Mouse (Mus musculus) midbrain, embryonic 12.5 days (tissue): ENCODE measurements around the gene Ghrl. TPM values are rescaled to one million over a fixed set of nuclear protein-coding genes. Genes with fewer than 3 reads are reported as not detected.

Experiments used
- ATAC-seq: fragments of 200-750 bp; cut with Nextera tagmentation; 2 replicates; pipeline ENCODE4 v1.8.0; 2017; ENCODE audit warnings: low read depth, moderate TSS enrichment, moderate library complexity; ENCODE audit not compliant: low FRiP score
- H3K27ac ChIP-seq: fragments of 300-500 bp; sonication (generic); replicated peaks from 2 replicates; pipeline ENCODE4 v1.5.1; 2016; ENCODE audit warnings: mild to moderate bottlenecking
- H3K27me3 ChIP-seq: fragments of 300-500 bp; sonication (generic); 2 replicates; pipeline ENCODE4 v1.6.1; 2016; ENCODE audit warnings: mild to moderate bottlenecking
- H3K36me3 ChIP-seq: fragments of 300-500 bp; sonication (generic); 2 replicates; pipeline ENCODE4 v1.6.1; 2016
- H3K4me1 ChIP-seq: fragments of 300-500 bp; sonication (generic); 2 replicates; pipeline ENCODE4 v1.6.1; 2016
- H3K4me2 ChIP-seq: fragments of 300-500 bp; sonication (generic); replicated peaks from 2 replicates; pipeline ENCODE4 v1.6.1; 2016; ENCODE audit warnings: mild to moderate bottlenecking, moderate library complexity
- H3K4me3 ChIP-seq: fragments of 300-500 bp; sonication (generic); 2 replicates; pipeline ENCODE4 v1.5.1; 2016; ENCODE audit warnings: mild to moderate bottlenecking
- H3K9ac ChIP-seq: fragments of 300-500 bp; sonication (generic); replicated peaks from 2 replicates; pipeline ENCODE4 v1.6.1; 2016; ENCODE audit warnings: mild to moderate bottlenecking, moderate library complexity
- H3K9me3 ChIP-seq: fragments of 300-500 bp; sonication (generic); 2 replicates; pipeline ENCODE4 v1.6.1; 2016; ENCODE audit warnings: mild to moderate bottlenecking
- WGBS: fragments of 180-500 bp; shearing (Covaris S2); methylation state at CpG from one replicate; pipeline ENCODE4 v1.1.7; 2016; 5-methylcytosine and 5-hydroxymethylcytosine counted together
- polyA plus RNA-seq: library from polyadenylated mRNA; unstranded; fragments of >200 nt; fragmentation: Nextera tagmentation; extraction: Ambion mirVana; gene quantifications from 2 replicates; pipeline ENCODE4 v1.2.1, GENCODE M21; 2016

Ghrl gene
- polyA plus RNA-seq, 1 experiment from 2014 or later = 0.84 TPM

GRCm38 (mm10) chr6:113695766-113696355 is 23.8 kb downstream of the Ghrl start:
- Histone ChIP-seq H3K9ac (0 out of 2 replicates have a peak overlapping the region, but pooled peaks have one; percentile 43), H3K4me1 (peaks cover 23% of the 10 kb centered on the region), H3K9me3 (no peaks in the 10 kb centered on the region), H3K4me3 (peak overlapping the region; percentile 89; the same call in 1 of the 2 replicates), H3K27ac (no peak overlapping the region), H3K27me3 (0 out of 2 replicates have a peak, but pooled peaks cover 10% of the 10 kb centered on the region), H3K36me3 (0 out of 2 replicates have a peak, but pooled peaks cover 5% of the 10 kb centered on the region), H3K4me2 (peak overlapping the region; percentile 91)
- ATAC-seq = no peak
- WGBS = 83% methylated on average over 4 of the region's 4 CpGs

- Histone ChIP-seq H3K36me3 (0 out of 2 replicates have a peak, but pooled peaks cover 5% of the 10 kb centered on the region), H3K27ac (no peak overlapping the region), H3K9me3 (no peaks in the 10 kb centered on the region), H3K27me3 (0 out of 2 replicates have a peak, but pooled peaks cover 10% of the 10 kb centered on the region), H3K4me3 (no peak overlapping the region), H3K9ac (no peak overlapping the region), H3K4me2 (no peak overlapping the region), H3K4me1 (peaks cover 30% of the 10 kb centered on the region)
- no peak for ATAC-seq
- 66% methylated on average over 1 of the region's 1 CpGs for WGBS
Observed at GRCm38 (mm10) chr6:113695203-113695602, 24.5 kb downstream of the Ghrl start.

- no peaks in the 10 kb centered on the region for H3K36me3 ChIP-seq
- H3K4me1 ChIP-seq = peaks cover 26% of the 10 kb centered on the region
- WGBS = 93% methylated on average over 5 of the region's 5 CpGs
- ATAC-seq = no peak
- H3K9me3 ChIP-seq = no peaks in the 10 kb centered on the region
- H3K9ac ChIP-seq = no peak overlapping the region
- H3K27me3 ChIP-seq = 0 out of 2 replicates have a peak, but pooled peaks cover 10% of the 10 kb centered on the region
- H3K4me3 ChIP-seq = no peak overlapping the region
- H3K4me2 ChIP-seq = no peak overlapping the region
- H3K27ac ChIP-seq = no peak overlapping the region
Observed at GRCm38 (mm10) chr6:113693377-113693776, 26.3 kb downstream of the Ghrl start.

DNA sequence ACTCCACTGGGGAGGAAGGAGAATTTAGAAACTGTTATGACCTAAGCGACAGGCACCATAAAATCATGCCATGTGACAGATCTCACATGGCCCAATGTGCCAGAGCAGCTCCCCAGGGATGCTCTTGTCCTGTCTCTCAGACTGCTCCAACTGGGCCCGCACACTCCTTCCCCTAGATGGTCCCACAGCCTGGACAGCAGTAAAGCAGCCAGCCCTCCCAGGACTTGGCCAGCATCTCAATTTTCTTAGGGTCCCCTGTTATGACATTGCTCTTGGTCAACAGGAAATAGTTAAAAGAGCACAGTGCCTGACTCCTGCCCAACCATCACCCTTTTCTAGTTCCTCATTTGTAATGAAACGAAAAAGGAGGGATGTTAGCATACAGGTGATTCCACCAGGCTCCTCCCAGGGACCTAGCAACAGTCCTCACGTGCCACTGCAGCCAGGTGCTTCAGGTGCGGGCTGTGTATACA is 27.0 kb downstream of the Ghrl start:
- Histone ChIP-seq H3K4me1 (peaks cover 19% of the 10 kb centered on the region), H3K9me3 (no peaks in the 10 kb centered on the region), H3K36me3 (no peaks in the 10 kb centered on the region), H3K27me3 (0 out of 2 replicates have a peak, but pooled peaks cover 10% of the 10 kb centered on the region), H3K9ac (no peak overlapping the region), H3K4me3 (no peak overlapping the region), H3K27ac (no peak overlapping the region), H3K4me2 (no peak overlapping the region)
- 82% methylated on average over 5 of the region's 5 CpGs for WGBS
- no peak for ATAC-seq

GRCm38 (mm10) chr6:113691084-113691462 is 28.6 kb downstream of the Ghrl start:
- Histone ChIP-seq H3K4me1 (peaks cover 14% of the 10 kb centered on the region), H3K9ac (peak overlapping the region; percentile 28; the same call in 1 of the 2 replicates), H3K9me3 (no peaks in the 10 kb centered on the region), H3K27me3 (0 out of 2 replicates have a peak, but pooled peaks cover 9% of the 10 kb centered on the region), H3K27ac (peak overlapping the region; percentile 56; the same call in 1 of the 2 replicates), H3K4me2 (no peak overlapping the region), H3K4me3 (no peak overlapping the region), H3K36me3 (no peaks in the 10 kb centered on the region)
- ATAC-seq = no peak
- WGBS = 85% methylated on average over 4 of the region's 4 CpGs

GRCm38 (mm10) chr6:113690400-113691083 is 29.1 kb downstream of the Ghrl start:
- Histone ChIP-seq H3K9ac (peak overlapping the region; percentile 28; the same call in 1 of the 2 replicates), H3K4me3 (no peak overlapping the region), H3K4me1 (peaks cover 13% of the 10 kb centered on the region; the same call in 1 of the 2 replicates), H3K27me3 (0 out of 2 replicates have a peak, but pooled peaks cover 4% of the 10 kb centered on the region), H3K4me2 (no peak overlapping the region; the same call in 1 of the 2 replicates), H3K36me3 (no peaks in the 10 kb centered on the region), H3K27ac (peak overlapping the region; percentile 58), H3K9me3 (no peaks in the 10 kb centered on the region)
- ATAC-seq = no peak
- 15% methylated on average over 14 of the region's 14 CpGs for WGBS

GRCm38 (mm10) chr6:113690008-113690399 is 29.7 kb downstream of the Ghrl start:
- Histone ChIP-seq H3K4me2 (no peak overlapping the region), H3K4me3 (no peak overlapping the region), H3K36me3 (no peaks in the 10 kb centered on the region), H3K27me3 (no peaks in the 10 kb centered on the region), H3K27ac (peak overlapping the region; percentile 58), H3K9me3 (no peaks in the 10 kb centered on the region), H3K4me1 (peaks cover 13% of the 10 kb centered on the region; the same call in 1 of the 2 replicates), H3K9ac (no peak overlapping the region; the same call in 1 of the 2 replicates)
- ATAC-seq = no peak
- 38% methylated on average over 7 of the region's 7 CpGs for WGBS

DNA sequence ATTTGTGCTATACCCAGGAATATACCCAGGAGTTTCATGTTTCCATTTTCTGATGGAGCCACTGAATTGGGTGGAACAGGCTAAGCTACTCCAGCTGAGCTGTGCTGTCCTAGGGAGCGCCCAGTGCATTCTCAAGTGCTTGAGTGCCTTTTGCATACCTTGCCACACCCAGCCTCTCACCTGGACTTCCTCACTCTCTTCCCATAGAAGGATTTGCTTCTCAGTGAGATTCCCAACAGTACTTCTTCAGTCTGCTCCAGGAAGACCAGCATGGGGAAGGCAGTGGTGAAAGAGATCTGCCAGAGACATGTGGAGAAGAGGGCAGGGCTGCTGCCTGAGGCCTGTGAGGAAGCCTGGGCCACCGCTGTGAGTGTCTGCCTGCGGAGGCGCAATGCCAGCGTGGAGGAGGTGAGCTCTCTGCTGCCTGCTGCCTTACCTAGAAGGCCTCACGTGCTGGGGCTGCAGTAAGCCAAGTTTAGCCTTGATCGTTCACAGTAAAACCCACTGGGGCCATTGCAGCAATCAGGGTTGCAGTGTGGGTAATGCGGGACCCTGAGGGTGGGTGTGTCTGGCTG is 33.0 kb downstream of the Ghrl start:
- Histone ChIP-seq H3K4me3 (no peak overlapping the region), H3K9ac (no peak overlapping the region), H3K36me3 (no peaks in the 10 kb centered on the region), H3K4me1 (peaks cover 13% of the 10 kb centered on the region; the same call in 1 of the 2 replicates), H3K27me3 (no peaks in the 10 kb centered on the region), H3K27ac (no peak overlapping the region), H3K4me2 (no peak overlapping the region), H3K9me3 (no peaks in the 10 kb centered on the region)
- 40% methylated on average over 8 of the region's 8 CpGs for WGBS
- no peak for ATAC-seq

DNA sequence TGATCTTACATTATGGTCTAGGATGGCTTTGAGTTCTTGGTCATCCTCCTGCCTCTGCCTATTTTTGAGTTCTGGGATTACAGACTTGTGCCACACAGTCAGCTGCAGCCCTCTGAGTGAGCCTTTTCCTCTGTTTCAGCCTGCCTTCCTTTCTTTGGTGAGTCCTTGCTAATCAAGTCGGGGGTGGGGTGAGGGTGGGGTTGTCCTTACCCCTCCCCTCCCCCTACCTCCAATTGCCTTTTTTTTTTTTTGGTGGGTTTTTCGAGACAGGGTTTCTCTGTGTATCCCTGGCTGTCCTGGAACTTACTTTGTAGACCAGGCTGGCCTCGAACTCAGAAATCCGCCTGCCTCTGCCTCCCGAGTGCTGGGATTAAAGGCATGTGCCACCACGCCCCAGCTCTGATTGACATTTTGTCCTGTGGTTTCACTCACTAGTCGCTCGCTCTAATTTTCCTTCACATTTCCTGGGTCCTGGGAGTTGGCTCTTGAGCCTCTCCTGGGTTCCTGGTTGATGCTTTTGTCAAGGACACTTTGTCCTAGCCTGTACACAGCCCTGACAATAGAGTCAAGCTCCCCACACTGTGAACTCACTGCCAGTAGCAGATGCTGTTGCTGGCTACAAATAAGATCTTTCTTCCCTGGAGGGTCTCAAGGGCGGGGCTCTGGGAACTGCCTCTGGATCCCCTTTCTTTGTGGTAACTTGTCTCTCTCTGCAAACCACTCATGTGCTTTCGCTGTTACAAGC is 36.4 kb downstream of the Ghrl start:
- WGBS = 92% methylated on average over 10 of the region's 10 CpGs
- H3K27ac ChIP-seq = no peak overlapping the region
- H3K27me3 ChIP-seq = no peaks in the 10 kb centered on the region
- no peaks in the 10 kb centered on the region for H3K9me3 ChIP-seq
- no peaks in the 10 kb centered on the region for H3K36me3 ChIP-seq
- ATAC-seq = no peak
- H3K4me3 ChIP-seq = no peak overlapping the region
- no peaks in the 10 kb centered on the region for H3K4me1 ChIP-seq
- H3K4me2 ChIP-seq = no peak overlapping the region
- no peak overlapping the region for H3K9ac ChIP-seq

DNA sequence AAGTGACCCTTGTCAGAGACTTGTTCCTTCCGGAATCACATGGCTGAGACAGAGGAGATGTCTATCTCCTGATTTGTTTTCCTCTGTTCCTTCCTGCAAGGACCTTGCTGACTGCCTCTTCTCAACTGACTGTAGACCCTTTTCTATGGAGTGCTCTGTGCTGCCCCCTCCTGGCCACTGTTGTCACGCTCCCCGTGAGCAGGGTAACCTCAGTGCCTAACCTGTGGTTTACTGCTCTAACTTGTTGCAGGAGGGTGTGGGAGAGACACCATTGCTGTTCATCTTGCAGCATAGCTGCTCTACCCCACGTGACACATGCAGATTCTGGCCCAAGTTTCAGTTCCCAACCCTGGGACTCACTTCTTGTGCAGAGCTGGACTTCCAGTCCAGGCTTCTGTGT is 38.4 kb downstream of the Ghrl start:
- Histone ChIP-seq H3K27me3 (no peaks in the 10 kb centered on the region), H3K9ac (no peak overlapping the region), H3K4me2 (no peak overlapping the region), H3K36me3 (no peaks in the 10 kb centered on the region), H3K27ac (no peak overlapping the region), H3K4me1 (no peaks in the 10 kb centered on the region), H3K9me3 (no peaks in the 10 kb centered on the region), H3K4me3 (no peak overlapping the region)
- no peak for ATAC-seq
- 20% methylated on average over 4 of the region's 4 CpGs for WGBS

DNA sequence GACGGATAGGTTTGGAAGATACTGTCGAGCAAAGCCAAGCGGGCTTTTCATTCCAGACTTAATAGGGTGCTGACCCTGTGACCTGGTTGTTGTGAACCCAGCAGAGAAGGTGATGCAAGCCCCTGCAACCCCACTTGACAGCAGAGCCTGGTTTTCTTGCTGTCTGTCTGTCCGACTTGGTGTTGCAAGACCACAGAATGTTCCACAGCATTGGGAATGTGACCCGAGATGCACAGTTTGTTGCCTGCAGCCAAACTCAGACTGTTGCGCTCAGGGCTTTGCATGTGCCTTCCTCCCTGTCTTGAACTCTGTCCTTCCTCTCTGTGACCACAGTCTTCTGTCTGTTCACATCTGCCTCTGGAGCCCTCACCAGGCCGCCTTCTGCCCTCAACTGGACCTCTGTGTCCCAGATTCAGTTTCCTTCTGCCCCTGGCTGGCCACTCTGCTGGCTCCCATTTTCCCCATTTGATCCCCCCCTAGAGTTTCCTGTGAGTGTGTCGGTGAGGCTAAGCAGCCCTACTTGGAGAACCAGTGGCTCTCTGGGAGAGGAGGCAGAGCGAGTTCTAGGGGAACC is 39.6 kb downstream of the Ghrl start:
- no peak overlapping the region for H3K27ac ChIP-seq
- no peaks in the 10 kb centered on the region for H3K36me3 ChIP-seq
- no peaks in the 10 kb centered on the region for H3K4me1 ChIP-seq
- 85% methylated on average over 9 of the region's 9 CpGs for WGBS
- H3K4me2 ChIP-seq = no peak overlapping the region
- no peak for ATAC-seq
- H3K9ac ChIP-seq = no peak overlapping the region
- no peak overlapping the region for H3K4me3 ChIP-seq
- no peaks in the 10 kb centered on the region for H3K27me3 ChIP-seq
- H3K9me3 ChIP-seq = no peaks in the 10 kb centered on the region
